Comparison of ENCODE assay signal across 16 mouse cellular contexts in genomic region chr19:46911492-46911891, GRCm38 (mm10).
"Had no signal": no experiment of that assay in that cellular context is flagged by ENCODE, and none has a peak within 500 bp of the region (broad histone marks: within the 10 kb centered on the region; RNA-seq: fewer than 3 reads in every experiment).

No protein-coding gene starts in this region.

- H3K9me3 ChIP-seq: lung, embryonic 15.5 days; midbrain, embryonic 12.5 days; midbrain, embryonic 15.5 days; neural tube, embryonic 12.5 days; neural tube, embryonic 15.5 days; stomach, embryonic 15.5 days had no signal

- H3K4me1 ChIP-seq: neural tube, embryonic 12.5 days; stomach, embryonic 15.5 days had no signal

- H3K36me3 ChIP-seq: lung, embryonic 15.5 days; midbrain, embryonic 12.5 days; midbrain, embryonic 15.5 days; neural tube, embryonic 12.5 days; neural tube, embryonic 15.5 days had no signal

- ATAC-seq: intestine, postnatal 0 days; midbrain, embryonic 15.5 days had no signal

- H3K27me3 ChIP-seq: lung, embryonic 15.5 days; midbrain, embryonic 12.5 days; midbrain, embryonic 15.5 days; neural tube, embryonic 12.5 days; neural tube, embryonic 15.5 days; stomach, embryonic 15.5 days had no signal

- H3K27ac ChIP-seq: kidney, postnatal 0 days; lung, embryonic 15.5 days; midbrain, embryonic 12.5 days; midbrain, embryonic 15.5 days; neural tube, embryonic 12.5 days; neural tube, embryonic 15.5 days; stomach, embryonic 15.5 days had no signal

- H3K4me3 ChIP-seq: lung, embryonic 15.5 days; midbrain, embryonic 12.5 days; midbrain, embryonic 15.5 days; neural tube, embryonic 12.5 days; neural tube, embryonic 15.5 days; stomach, embryonic 15.5 days had no signal

- H3K9ac ChIP-seq: lung, embryonic 15.5 days; midbrain, embryonic 12.5 days; midbrain, embryonic 15.5 days; neural tube, embryonic 12.5 days; neural tube, embryonic 15.5 days; stomach, embryonic 15.5 days had no signal

- DNase-seq: kidney, adult 2 months; kidney, postnatal 36 days; lung, postnatal 10 days; lung, postnatal 36 days; right cerebral cortex, adult 18-20 months; right cerebral cortex, postnatal 14 days; spleen, adult 18-20 months; thymus, postnatal 36 days had no signal

- H3K4me2 ChIP-seq: lung, embryonic 15.5 days; midbrain, embryonic 12.5 days; midbrain, embryonic 15.5 days; neural tube, embryonic 12.5 days; neural tube, embryonic 15.5 days; stomach, embryonic 15.5 days had no signal
